Comparison of ENCODE assay signal across 8 mouse cellular contexts in genomic region chr2:127069781-127070434, GRCm38 (mm10). TPM values are rescaled to one million over a fixed set of nuclear protein-coding genes. Genes with fewer than 3 reads are reported as not detected.
A peak's percentile ranks its signal among the peaks of the same experiment; 100 is the strongest.
DNase-seq lines count a peak whose midpoint lies in the region; ATAC-seq lines count a peak whose summit lies in the region.

No protein-coding gene starts in this region.

- ATAC-seq in limb, embryonic 13.5 days (ENCODE audit: low FRiP score, low read depth): 0 out of 2 replicates have a peak, but pooled peaks have one; percentile 38
- ATAC-seq in stomach, embryonic 14.5 days (ENCODE audit: insufficient number of reproducible peaks, insufficient read depth, low FRiP score, low read depth): no peak
- ATAC-seq in cerebellum, adult (ENCODE audit: insufficient number of reproducible peaks, low FRiP score, low TSS enrichment): no peak

- WGBS in limb, embryonic 13.5 days: 10% methylated on average over 11 of the region's 11 CpGs
- 16% methylated on average over 11 of the region's 11 CpGs for WGBS in stomach, embryonic 14.5 days

- H3K4me1 ChIP-seq in erythroblast, embryonic 14.5 days (ENCODE audit: control insufficient read depth): peaks cover 33% of the 10 kb centered on the region
- H3K4me1 ChIP-seq in limb, embryonic 13.5 days: peaks cover 12% of the 10 kb centered on the region
- H3K4me1 ChIP-seq in stomach, embryonic 14.5 days (ENCODE audit: control insufficient read depth, insufficient read depth, low read length): 0 out of 2 replicates have a peak, but pooled peaks cover 3% of the 10 kb centered on the region

- no peak overlapping the region; the same call in 1 of the 2 replicates for H3K27ac ChIP-seq in limb, embryonic 13.5 days
- no peak overlapping the region for H3K27ac ChIP-seq in stomach, embryonic 14.5 days (ENCODE audit: low read length)

- no peaks in the 10 kb centered on the region for H3K27me3 ChIP-seq in erythroblast, embryonic 14.5 days (ENCODE audit: control insufficient read depth)
- no peaks in the 10 kb centered on the region for H3K27me3 ChIP-seq in limb, embryonic 13.5 days
- H3K27me3 ChIP-seq in stomach, embryonic 14.5 days (ENCODE audit: control insufficient read depth, insufficient read depth, low read length): no peaks in the 10 kb centered on the region

- H3K36me3 ChIP-seq in erythroblast, embryonic 14.5 days (ENCODE audit: control insufficient read depth): peaks cover 27% of the 10 kb centered on the region
- H3K36me3 ChIP-seq in limb, embryonic 13.5 days: peaks cover 10% of the 10 kb centered on the region
- H3K36me3 ChIP-seq in stomach, embryonic 14.5 days (ENCODE audit: control insufficient read depth, insufficient read depth, low read length): peaks cover 9% of the 10 kb centered on the region

- H3K9ac ChIP-seq in limb, embryonic 13.5 days: peak overlapping the region; percentile 81
- H3K9ac ChIP-seq in stomach, embryonic 14.5 days (replicated peaks; ENCODE audit: low read depth, low read length): 0 out of 2 replicates have a peak overlapping the region, but pooled peaks have one; percentile 32

- H3K4me3 ChIP-seq in erythroblast, embryonic 14.5 days (replicated peaks): peak overlapping the region; percentile 84
- peak overlapping the region; percentile 67 for H3K4me3 ChIP-seq in limb, embryonic 13.5 days
- H3K4me3 ChIP-seq in stomach, embryonic 14.5 days (ENCODE audit: low read depth, low read length): peak overlapping the region; percentile 69

- no peaks in the 10 kb centered on the region for H3K9me3 ChIP-seq in erythroblast, embryonic 14.5 days (ENCODE audit: control insufficient read depth, low read length)
- H3K9me3 ChIP-seq in limb, embryonic 13.5 days: no peaks in the 10 kb centered on the region
- no peaks in the 10 kb centered on the region for H3K9me3 ChIP-seq in stomach, embryonic 14.5 days (ENCODE audit: control insufficient read depth, low read depth, low read length)

- peak overlapping the region; percentile 70 for H3K4me2 ChIP-seq in limb, embryonic 13.5 days (replicated peaks)
- peak overlapping the region; percentile 54 for H3K4me2 ChIP-seq in stomach, embryonic 14.5 days (replicated peaks; ENCODE audit: low read depth, low read length)

- peak; percentile 7 to 9 for DNase-seq in cerebellum, adult 18-20 months
- DNase-seq in cerebellum, postnatal 25 days: no peak
- DNase-seq in 416B (ENCODE audit: low read depth): peak; percentile 38
- DNase-seq in yolk sac, embryonic 10.5 days (ENCODE audit: low spot score): no peak

RNA-seq across cellular contexts. Expression of gene Blvra, which starts 0.6 kb away (rescaled TPM):
- polyA plus RNA-seq in erythroblast, embryonic 14.5 days (2012): 1.3 and 1.7 TPM in 2 replicates
- 44.3 and 45.6 TPM in 2 replicates for polyA plus RNA-seq in limb, embryonic 13.5 days (2015; fragmentation: Nextera tagmentation; extraction: Ambion mirVana)
- polyA plus RNA-seq in stomach, embryonic 14.5 days (2014; fragmentation: Nextera tagmentation; extraction: Ambion mirVana): 49.6 and 53.0 TPM in 2 replicates

Comparison
In these comparisons a context has a peak if more than half of its experiments do, and no peak if none do; other contexts are left out.
1. DNase-seq: peak in cerebellum, adult 18-20 months (2 of 2) and 416B (single experiment); none in cerebellum, postnatal 25 days (0 of 2) and yolk sac, embryonic 10.5 days (single experiment).
2. RNA of gene Blvra, which starts 0.6 kb away (polyA plus RNA-seq): 49.6 to 53.0 TPM in stomach, embryonic 14.5 days and 44.3 to 45.6 TPM in limb, embryonic 13.5 days; 1.3 to 1.7 TPM in erythroblast, embryonic 14.5 days; every median in the first group is over 10 times any median in the second.
3. Peak in every context shown above with its lines, with median percentiles within 50 percentile points of each other: H3K4me3 ChIP-seq.